Mouse (Mus musculus) ES-Bruce4 (cell line): ENCODE results near the gene Abcc4. TPM values are rescaled to one million over a fixed set of nuclear protein-coding genes. Genes with fewer than 3 reads are reported as not detected.

ENCODE experiments used
- H3K27ac ChIP-seq: 2 replicates; pipeline ENCODE4 v1.5.1; 2012; ENCODE audit warnings: low read length, inconsistent platforms; ENCODE audit not compliant: insufficient read depth
- H3K27me3 ChIP-seq: 2 replicates; pipeline ENCODE4 v1.6.1; 2012; ENCODE audit warnings: mild to moderate bottlenecking, low read length, inconsistent platforms; ENCODE audit not compliant: control insufficient read depth, poor library complexity, insufficient read depth, severe bottlenecking
- H3K36me3 ChIP-seq: 2 replicates; pipeline ENCODE4 v1.6.1; 2012; ENCODE audit warnings: inconsistent platforms, mild to moderate bottlenecking, low read length, moderate library complexity; ENCODE audit not compliant: control insufficient read depth, poor library complexity, insufficient read depth, severe bottlenecking
- H3K4me1 ChIP-seq: one replicate; pipeline ENCODE4 v1.8.1; 2011; ENCODE audit warnings: low read length; ENCODE audit not compliant: control insufficient read depth, insufficient read depth
- H3K4me3 ChIP-seq: 2 replicates; pipeline ENCODE4 v1.5.1; 2011; ENCODE audit warnings: low read depth, mild to moderate bottlenecking, low read length
- H3K9ac ChIP-seq: 2 replicates; pipeline ENCODE4 v1.6.1; 2012; ENCODE audit warnings: low read depth, mild to moderate bottlenecking, inconsistent platforms; ENCODE audit not compliant: poor library complexity, severe bottlenecking
- H3K9me3 ChIP-seq: replicated peaks from 2 replicates; pipeline ENCODE4 v1.6.1; 2012; ENCODE audit warnings: mild to moderate bottlenecking, low read length, inconsistent platforms; ENCODE audit not compliant: control insufficient read depth, poor library complexity, insufficient read depth, severe bottlenecking
- CTCF ChIP-seq: IDR thresholded peaks from one replicate; pipeline ENCODE4 v1.8.1; 2011; ENCODE audit warnings: low read depth, low read length
- EP300 ChIP-seq: IDR thresholded peaks from 2 replicates; pipeline ENCODE4 v1.6.1; 2011; ENCODE audit warnings: low read depth, low read length; ENCODE audit not compliant: insufficient read depth
- POLR2A ChIP-seq: IDR thresholded peaks from one replicate; pipeline ENCODE4 v1.8.1; 2011; ENCODE audit warnings: low read length; ENCODE audit not compliant: insufficient read depth
- polyA plus RNA-seq: library from polyadenylated mRNA; stranded (reverse); fragments of >200 nt; gene quantifications from 2 replicates; pipeline ENCODE4 v1.2.4, GENCODE M21; 2011; ENCODE audit warnings: low read depth; ENCODE audit not compliant: missing spikeins, insufficient read depth, insufficient read length

The Abcc4 gene
- polyA plus RNA-seq, 1 experiment, result 32.2 TPM

GRCm38 (mm10) chr14:118742862-118743261 is 36.8 kb upstream of the Abcc4 start:
- Histone ChIP-seq H3K4me3 (no peak overlapping the region), H3K27ac (no peak overlapping the region), H3K36me3 (no peaks in the 10 kb centered on the region), H3K9me3 (peaks cover 4% of the 10 kb centered on the region; the same call in 1 of the 2 replicates), H3K9ac (no peak overlapping the region), H3K27me3 (no peaks in the 10 kb centered on the region), H3K4me1 (peaks cover 2% of the 10 kb centered on the region)
- TF ChIP-seq POLR2A (no peak), EP300 (no peak), CTCF (no peak)

GRCm38 (mm10) chr14:118741780-118742179 is 35.8 kb upstream of the Abcc4 start:
- Histone ChIP-seq H3K9me3 (no peaks in the 10 kb centered on the region), H3K4me3 (no peak overlapping the region), H3K36me3 (no peaks in the 10 kb centered on the region), H3K4me1 (peaks cover 8% of the 10 kb centered on the region), H3K27ac (no peak overlapping the region), H3K27me3 (no peaks in the 10 kb centered on the region), H3K9ac (no peak overlapping the region)
- TF ChIP-seq CTCF, result no peak
- TF ChIP-seq EP300, result no peak
- TF ChIP-seq POLR2A, result no peak

GRCm38 (mm10) chr14:118737251-118737888 is 31.4 kb upstream of the Abcc4 start:
- no peak overlapping the region for H3K4me3 ChIP-seq
- H3K9ac ChIP-seq, result no peak overlapping the region
- H3K36me3 ChIP-seq, result no peaks in the 10 kb centered on the region
- peaks cover 7% of the 10 kb centered on the region for H3K4me1 ChIP-seq
- H3K27me3 ChIP-seq, result no peaks in the 10 kb centered on the region
- H3K27ac ChIP-seq, result peak overlapping the region; percentile 39
- no peaks in the 10 kb centered on the region for H3K9me3 ChIP-seq
- TF ChIP-seq EP300 (peak; percentile 88), CTCF (no peak)

- Histone ChIP-seq H3K36me3 (no peaks in the 10 kb centered on the region), H3K9ac (no peak overlapping the region), H3K4me3 (no peak overlapping the region), H3K27ac (no peak overlapping the region), H3K9me3 (no peaks in the 10 kb centered on the region), H3K27me3 (no peaks in the 10 kb centered on the region), H3K4me1 (peaks cover 7% of the 10 kb centered on the region)
- TF ChIP-seq EP300 (no peak), CTCF (no peak), POLR2A (no peak)
Observed at GRCm38 (mm10) chr14:118735114-118735513, 29.1 kb upstream of the Abcc4 start.

GRCm38 (mm10) chr14:118733146-118733545 is 27.1 kb upstream of the Abcc4 start:
- Histone ChIP-seq H3K4me3 (no peak overlapping the region), H3K27ac (no peak overlapping the region), H3K4me1 (peaks cover 7% of the 10 kb centered on the region), H3K36me3 (no peaks in the 10 kb centered on the region), H3K9me3 (no peaks in the 10 kb centered on the region), H3K27me3 (no peaks in the 10 kb centered on the region), H3K9ac (no peak overlapping the region)
- TF ChIP-seq EP300 (no peak), CTCF (no peak), POLR2A (no peak)

- no peak overlapping the region for H3K9ac ChIP-seq
- TF ChIP-seq CTCF (no peak), POLR2A (no peak), EP300 (no peak)
- H3K4me1 ChIP-seq, result no peaks in the 10 kb centered on the region
- no peak overlapping the region for H3K4me3 ChIP-seq
- no peaks in the 10 kb centered on the region for H3K27me3 ChIP-seq
- no peaks in the 10 kb centered on the region for H3K9me3 ChIP-seq
- no peak overlapping the region for H3K27ac ChIP-seq
- H3K36me3 ChIP-seq, result no peaks in the 10 kb centered on the region
Observed at GRCm38 (mm10) chr14:118730631-118731030, 24.6 kb upstream of the Abcc4 start.
